25 mouse cellular contexts compared by ENCODE assay signal in genomic region chr16:43037320-43037719, GRCm38 (mm10).
"Had no signal": no experiment of that assay in that cellular context is flagged by ENCODE, and none has a peak within 500 bp of the region (broad histone marks: within the 10 kb centered on the region; RNA-seq: fewer than 3 reads in every experiment).

No protein-coding gene starts in this region.

- DNase-seq: gastrocnemius, adult 2 months; gastrocnemius, postnatal 10 days; gastrocnemius, postnatal 25 days; heart, adult 18-20 months; heart, postnatal 10 days; heart, postnatal 4 days; kidney, adult 18-20 months; kidney, adult 8-10 months; kidney, postnatal 10 days; kidney, postnatal 25 days; liver; liver, embryonic 13.5 days had no signal

- H3K27me3 ChIP-seq: heart, embryonic 12.5 days; hindbrain, embryonic 12.5 days; intestine, embryonic 15.5 days; limb, embryonic 12.5 days; liver, embryonic 13.5 days had no signal

- H3K9me3 ChIP-seq: heart, embryonic 10.5 days; heart, embryonic 12.5 days; hindbrain, embryonic 10.5 days; hindbrain, embryonic 12.5 days; intestine, embryonic 15.5 days; limb, embryonic 10.5 days; limb, embryonic 12.5 days; liver, embryonic 13.5 days had no signal

- H3K4me1 ChIP-seq: heart, embryonic 10.5 days; heart, embryonic 12.5 days; hindbrain, embryonic 10.5 days; hindbrain, embryonic 12.5 days; intestine, embryonic 15.5 days; limb, embryonic 12.5 days; liver, embryonic 13.5 days had no signal

- H3K4me3 ChIP-seq: gastrocnemius, adult 2 months; heart, embryonic 10.5 days; heart, embryonic 12.5 days; hindbrain, embryonic 10.5 days; hindbrain, embryonic 12.5 days; intestine, embryonic 15.5 days; left cerebral cortex, adult 2 months; limb, embryonic 10.5 days; limb, embryonic 12.5 days; liver, embryonic 13.5 days had no signal

- H3K9ac ChIP-seq: heart, embryonic 12.5 days; hindbrain, embryonic 12.5 days; hindbrain, embryonic 14.5 days; intestine, embryonic 15.5 days; limb, embryonic 12.5 days; liver, embryonic 13.5 days had no signal

- H3K36me3 ChIP-seq: heart, embryonic 10.5 days; heart, embryonic 12.5 days; hindbrain, embryonic 10.5 days; hindbrain, embryonic 12.5 days; intestine, embryonic 15.5 days; limb, embryonic 10.5 days; limb, embryonic 12.5 days; liver, embryonic 13.5 days had no signal

- ATAC-seq: hindbrain, embryonic 16.5 days; inflammation-experienced regulatory T-cells, adult 6 months; intestine, embryonic 15.5 days; intestine, postnatal 0 days had no signal

- H3K4me2 ChIP-seq: heart, embryonic 12.5 days; hindbrain, embryonic 12.5 days; hindbrain, embryonic 14.5 days; intestine, embryonic 15.5 days; limb, embryonic 12.5 days; liver, embryonic 11.5 days; liver, embryonic 13.5 days had no signal

- H3K27ac ChIP-seq: gastrocnemius, adult 2 months; heart, embryonic 10.5 days; hindbrain, embryonic 10.5 days; hindbrain, embryonic 12.5 days; hindbrain, embryonic 14.5 days; intestine, embryonic 15.5 days; left cerebral cortex, adult 2 months; limb, embryonic 10.5 days; limb, embryonic 12.5 days; liver, embryonic 13.5 days had no signal
